In the genomic region with DNA sequence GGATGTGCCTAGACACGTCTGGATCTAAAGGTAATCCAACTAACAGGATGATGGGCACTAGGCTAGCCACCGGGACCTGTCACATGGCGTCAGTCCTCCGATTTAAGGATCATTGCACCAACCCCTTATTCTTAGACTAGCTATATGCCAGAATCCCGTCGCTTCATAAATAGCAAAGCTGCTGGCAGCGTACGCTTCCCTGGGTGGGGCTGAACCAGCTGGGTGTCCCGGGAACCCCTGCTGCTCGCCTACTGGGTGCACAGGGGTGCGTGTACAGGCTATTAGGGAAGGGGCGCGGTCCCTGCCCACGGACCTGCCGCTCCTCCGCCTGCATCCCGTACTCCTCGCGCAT, we compare ENCODE assay signal across 8 mouse cellular contexts. TPM values are rescaled to one million over a fixed set of nuclear protein-coding genes. Genes with fewer than 3 reads are reported as not detected.
DNase-seq lines count a peak whose midpoint lies in the region; ATAC-seq and TF ChIP-seq lines count a peak whose summit lies in the region.

No protein-coding gene starts in this region.

- ATAC-seq in heart, embryonic 13.5 days (ENCODE audit: extremely low read depth, insufficient number of reproducible peaks, low FRiP score, low TSS enrichment): no peak
- no peak for ATAC-seq in liver, embryonic 15.5 days (ENCODE audit: insufficient read depth)
- no peak for ATAC-seq in erythroid progenitor cell, adult 5-6 weeks (replicated peaks; ENCODE audit: low FRiP score, poor library complexity, severe bottlenecking)

- peak; percentile 72 for DNase-seq in gastrocnemius, adult 18-20 months (ENCODE audit: low spot score)
- DNase-seq in gastrocnemius, postnatal 10 days: no peak
- DNase-seq in ES-E14 (ENCODE audit: low read depth, low spot score): peak; percentile 19
- no peak for DNase-seq in ovary, postnatal 36 days (ENCODE audit: low spot score)
- DNase-seq in frontal cortex, postnatal 10 days (ENCODE audit: low spot score in 2 of 2): no peak

- in situ Hi-C loops in ES-E14 (cut with MboI; ENCODE audit: low sequenced_read_pairs in 2 of 2, unreplicated experiment in 2 of 2): no loop called here

- H3K27me3 ChIP-seq in heart, embryonic 13.5 days (replicated peaks): peaks cover 38% of the 10 kb centered on the region
- H3K27me3 ChIP-seq in liver, embryonic 15.5 days: peaks cover 65% of the 10 kb centered on the region

- H3K27ac ChIP-seq in ES-E14 (ENCODE audit: insufficient read depth, low read depth, low read length, poor library complexity, severe bottlenecking): no peak overlapping the region
- no peak overlapping the region for H3K27ac ChIP-seq in heart, embryonic 13.5 days (replicated peaks)
- H3K27ac ChIP-seq in liver, embryonic 15.5 days (replicated peaks): no peak overlapping the region

- H3K4me2 ChIP-seq in heart, embryonic 13.5 days: peak overlapping the region; percentile 99
- peak overlapping the region; percentile 77 for H3K4me2 ChIP-seq in liver, embryonic 15.5 days

- H3K4me3 ChIP-seq in ES-E14 (ENCODE audit: insufficient read depth in 1 of 2, low read depth in 1 of 2, low read length in 2 of 2, poor library complexity in 1 of 2, severe bottlenecking in 1 of 2): peak overlapping the region; percentile 51 to 84
- H3K4me3 ChIP-seq in heart, embryonic 13.5 days: peak overlapping the region; percentile 70
- peak overlapping the region; percentile 50 for H3K4me3 ChIP-seq in liver, embryonic 15.5 days (replicated peaks)

- no peaks in the 10 kb centered on the region for H3K4me1 ChIP-seq in ES-E14 (ENCODE audit: control insufficient read depth in 2 of 2, insufficient read depth in 2 of 2, low read length in 2 of 2, poor library complexity in 1 of 2)
- peaks cover 11% of the 10 kb centered on the region for H3K4me1 ChIP-seq in heart, embryonic 13.5 days
- peaks cover 15% of the 10 kb centered on the region for H3K4me1 ChIP-seq in liver, embryonic 15.5 days (replicated peaks)

- no peaks in the 10 kb centered on the region for H3K9me3 ChIP-seq in ES-E14 (ENCODE audit: control insufficient read depth, insufficient read depth, low read depth, low read length)
- no peaks in the 10 kb centered on the region for H3K9me3 ChIP-seq in heart, embryonic 13.5 days
- H3K9me3 ChIP-seq in liver, embryonic 15.5 days (replicated peaks): no peaks in the 10 kb centered on the region

- 2% methylated on average over 19 of the region's 19 CpGs for WGBS in heart, embryonic 13.5 days
- 2% methylated on average over 19 of the region's 19 CpGs for WGBS in liver, embryonic 15.5 days (ENCODE audit: insufficient replicate concordance)

- H3K36me3 ChIP-seq in ES-E14 (ENCODE audit: control insufficient read depth, insufficient read depth, low read length, poor library complexity, severe bottlenecking): no peaks in the 10 kb centered on the region
- no peaks in the 10 kb centered on the region for H3K36me3 ChIP-seq in heart, embryonic 13.5 days
- H3K36me3 ChIP-seq in liver, embryonic 15.5 days (replicated peaks): no peaks in the 10 kb centered on the region

- H3K9ac ChIP-seq in ES-E14 (ENCODE audit: insufficient read depth, low read depth, low read length, poor library complexity, severe bottlenecking): peak overlapping the region; percentile 68
- H3K9ac ChIP-seq in heart, embryonic 13.5 days: peak overlapping the region; percentile 76
- H3K9ac ChIP-seq in liver, embryonic 15.5 days: no peak overlapping the region

TF ChIP-seq in ES-E14, 5 proteins besides CTCF, POLR2A, EP300 and RAD21:
- TF ChIP-seq ZNF384 (IDR thresholded peaks at IDR 0.05; ENCODE audit: low read depth, low read length): no peak
- no peak for TF ChIP-seq HCFC1 (IDR thresholded peaks at IDR 0.05; ENCODE audit: borderline replicate concordance, insufficient read depth, low read length)
- no peak for TF ChIP-seq MAFK (IDR thresholded peaks at IDR 0.05; ENCODE audit: insufficient read depth, low read depth, low read length)
- TF ChIP-seq ZC3H11A (IDR thresholded peaks at IDR 0.05; ENCODE audit: borderline replicate concordance, low read depth, low read length): no peak
- no peak for TF ChIP-seq CHD2 (IDR thresholded peaks at IDR 0.05; ENCODE audit: low read depth, low read length)

RNA-seq across cellular contexts. Expression of gene Synm, which starts 1.1 kb away (rescaled TPM):
- 100 to 1,000 TPM; 384 to 452 TPM for total RNA-seq in gastrocnemius, adult 18-20 months (2021)
- 10 to 100 TPM; 78.3 to 80.3 TPM for total RNA-seq in gastrocnemius, postnatal 10 days (2021)
- 2.1 and 4.1 TPM in 2 replicates for total RNA-seq in ES-E14 (2012; rRNA removed)
- 2.8 and 3.4 TPM in 2 replicates for polyA plus RNA-seq in heart, embryonic 13.5 days (2015; fragmentation: Nextera tagmentation; extraction: Ambion mirVana)
- polyA plus RNA-seq in liver, embryonic 15.5 days (2015; fragmentation: Nextera tagmentation; extraction: Ambion mirVana): 0.13 and 0.20 TPM in 2 replicates
- total RNA-seq in erythroid progenitor cell, adult 5-6 weeks (2015; ENCODE audit: low replicate concordance): 0.42 TPM in 1 of 2 replicates, not detected in the other
- total RNA-seq in erythroid progenitor cell, adult 5-6 weeks (2017; ENCODE audit: low replicate concordance): not detected in 2 replicates

Comparison
In these comparisons a context has a peak if more than half of its experiments do, and no peak if none do; other contexts are left out.
1. DNase-seq: peak in gastrocnemius, adult 18-20 months (single experiment) and ES-E14 (single experiment); none in gastrocnemius, postnatal 10 days (single experiment), ovary, postnatal 36 days (single experiment) and frontal cortex, postnatal 10 days (0 of 2).
2. RNA of gene Synm, which starts 1.1 kb away (total RNA-seq): 384 to 452 TPM in gastrocnemius, adult 18-20 months and 78.3 to 80.3 TPM in gastrocnemius, postnatal 10 days; 2.1 to 4.1 TPM in ES-E14 and 0.42 TPM in erythroid progenitor cell, adult 5-6 weeks; every median in the first group is over 10 times any median in the second.
3. Peak in every context shown above with its lines, with median percentiles within 50 percentile points of each other: H3K4me3 ChIP-seq.